ENCODE assay signal across 20 mouse cellular contexts in genomic region chr3:51328546-51328945, GRCm38 (mm10). TPM values are rescaled to one million over a fixed set of nuclear protein-coding genes. Genes with fewer than 3 reads are reported as not detected.
A peak's percentile ranks its signal among the peaks of the same experiment; 100 is the strongest.
DNase-seq lines count a peak whose midpoint lies in the region; TF ChIP-seq lines count a peak whose summit lies in the region.
"Had no signal": no experiment of that assay in that cellular context is flagged by ENCODE, and none has a peak within 500 bp of the region (broad histone marks: within the 10 kb centered on the region; RNA-seq: fewer than 3 reads in every experiment).

No protein-coding gene starts in this region.

- TF ChIP-seq POLR2A in cerebellum, adult 2 months (IDR thresholded peaks at IDR 0.05; ENCODE audit: borderline replicate concordance, insufficient read depth, low read length), result no peak

- TF ChIP-seq CTCF in gastrocnemius, adult 2 months (IDR thresholded peaks at IDR 0.05), result no peak
- TF ChIP-seq CTCF in layer of hippocampus, adult 2 months (conservative IDR thresholded peaks at IDR 0.05), result no peak
- TF ChIP-seq CTCF in cerebellum, adult 2 months (IDR thresholded peaks at IDR 0.05; ENCODE audit: borderline replicate concordance, insufficient read depth, low read depth, low read length), result no peak

- no peaks in the 10 kb centered on the region for H3K27me3 ChIP-seq in cerebellum, adult 2 months (ENCODE audit: control insufficient read depth, insufficient read depth, low read length)
- H3K27me3 ChIP-seq: embryonic facial prominence, embryonic 13.5 days; forebrain, embryonic 15.5 days; heart, embryonic 13.5 days; limb, embryonic 13.5 days; liver, embryonic 13.5 days; midbrain, embryonic 15.5 days; Patski had no signal

- H3K4me3 ChIP-seq in gastrocnemius, adult 2 months, result peak overlapping the region; percentile 41
- H3K4me3 ChIP-seq in layer of hippocampus, adult 2 months, result peak overlapping the region; percentile 1; the same call in 1 of the 2 replicates
- no peak overlapping the region for H3K4me3 ChIP-seq in cerebellum, adult 2 months (replicated peaks; ENCODE audit: insufficient read depth, low read depth, low read length)
- H3K4me3 ChIP-seq: embryonic facial prominence, embryonic 13.5 days; forebrain, embryonic 10.5 days; forebrain, embryonic 15.5 days; heart, embryonic 13.5 days; limb, embryonic 13.5 days; liver, embryonic 13.5 days; midbrain, embryonic 15.5 days had no signal

- peaks cover 4% of the 10 kb centered on the region for H3K4me1 ChIP-seq in cerebellum, adult 2 months (ENCODE audit: control insufficient read depth, insufficient read depth, low read length)

- intact Hi-C loops in gastrocnemius, adult 2 months (cut with DNase I), result no loop called here

- WGBS in cerebellum, adult 2 months, result 77% methylated on average over 12 of the region's 12 CpGs

- DNase-seq in gastrocnemius, adult 2 months, result peak; percentile 60
- DNase-seq in gastrocnemius, postnatal 10 days, result no peak
- no peak for DNase-seq in layer of hippocampus, adult 2 months (ENCODE audit: low spot score in 2 of 2)
- DNase-seq in layer of hippocampus, postnatal 36 days, result no peak
- peak; percentile 28 for DNase-seq in kidney, adult 9 months
- no peak for DNase-seq in cerebellum, adult 2 months
- DNase-seq in heart, adult 9 months (ENCODE audit: low spot score in 2 of 2), result no peak
- DNase-seq: cerebellum, adult 11-12 months; liver, embryonic 13.5 days; right cerebral cortex, adult 18-20 months; spleen, adult 18-20 months; thymus, postnatal 14 days had no signal

- peak overlapping the region; percentile 65 for H3K27ac ChIP-seq in gastrocnemius, adult 2 months
- peak overlapping the region; percentile 61 for H3K27ac ChIP-seq in layer of hippocampus, adult 2 months
- H3K27ac ChIP-seq in cerebellum, adult 2 months (ENCODE audit: insufficient read depth, low read length), result no peak overlapping the region
- H3K27ac ChIP-seq: embryonic facial prominence, embryonic 13.5 days; forebrain, embryonic 10.5 days; heart, embryonic 13.5 days; hindbrain, embryonic 14.5 days; liver, embryonic 13.5 days; midbrain, embryonic 15.5 days had no signal

RNA-seq across cellular contexts. Expression of gene Elf2, which starts 11.9 kb away (rescaled TPM):
- total RNA-seq in gastrocnemius, adult 2 months (2021), result 10 to 100 TPM; 50.7 to 53.2 TPM
- 10 to 100 TPM; 50.9 to 58.2 TPM for total RNA-seq in gastrocnemius, postnatal 10 days (2021)
- 10 to 100 TPM; 54.6 to 54.9 TPM for total RNA-seq in layer of hippocampus, adult 2 months (2021)
- 10 to 100 TPM; 50.2 to 52.0 TPM for total RNA-seq in layer of hippocampus, postnatal 36 days (2021)
- 38.8 and 39.1 TPM in 2 replicates for polyA plus RNA-seq in cerebellum, adult 2 months (2012; rRNA removed)

Comparison
In these comparisons a context has a peak if more than half of its experiments do, and no peak if none do; other contexts are left out.
1. DNase-seq: peak in gastrocnemius, adult 2 months (single experiment) and kidney, adult 9 months (single experiment); none in gastrocnemius, postnatal 10 days (single experiment), layer of hippocampus, adult 2 months (0 of 2), layer of hippocampus, postnatal 36 days (0 of 2), cerebellum, adult 2 months (0 of 2) and heart, adult 9 months (0 of 2).